Mouse (Mus musculus) heart, postnatal 0 days (tissue): ENCODE measurements at regions not wholly inside any gene's neighbourhood (a gene's known extent, or its start where the extent isn't known, plus 50 kb on each side); places are given as distances from the start of the nearest gene placed in this dataset.

Experiments used
- CTCF ChIP-seq: IDR thresholded peaks from 2 replicates; pipeline ENCODE4 v1.5.1; 2016; ENCODE audit warnings: antibody characterized with exemption, control low read depth, low read depth
- EP300 ChIP-seq: IDR thresholded peaks from 2 replicates; pipeline ENCODE4 v1.6.1; 2016; ENCODE audit warnings: antibody characterized with exemption, low read depth

DNA sequence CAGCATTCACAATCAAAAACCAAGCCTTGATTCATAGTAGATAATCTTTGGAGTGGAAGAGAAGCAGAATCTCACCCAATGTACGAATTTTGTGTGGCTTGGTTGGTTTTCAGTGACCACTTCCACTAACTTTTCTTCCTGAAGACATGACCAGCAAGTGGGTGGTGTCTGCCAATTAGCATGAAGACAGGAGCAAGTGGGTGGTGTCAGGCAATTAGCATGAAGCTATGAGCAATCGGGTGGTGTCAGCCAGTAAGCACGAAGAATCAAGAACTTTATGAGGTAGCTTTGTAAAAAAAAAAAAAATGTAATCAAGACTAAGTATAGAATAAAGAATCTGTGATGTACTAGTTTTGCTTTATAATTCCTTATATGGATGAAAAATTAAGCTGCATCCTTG is 2319.2 kb upstream of the Gm7489 start:
- TF ChIP-seq CTCF (no peak), EP300 (no peak)
